Mouse (Mus musculus) activated CD4-positive, CD25-positive, alpha-beta regulatory T cell, adult 4 months (primary cell): ENCODE results near the gene Pwwp2b. TPM values are rescaled to one million over a fixed set of nuclear protein-coding genes. Genes with fewer than 3 reads are reported as not detected.

Experiments used
- ATAC-seq: one replicate; pipeline ENCODE4 v1.8.0; 2017
- polyA plus RNA-seq, 2 experiments: library from polyadenylated mRNA; unstranded; fragments of 100-300 nt; shearing (Covaris generic); gene quantifications; one replicate each; pipeline ENCODE4 v1.2.1; 2017

Gene Pwwp2b
- polyA plus RNA-seq, 2 experiments from 2014 or later = 2.3 to 2.9 TPM

DNA sequence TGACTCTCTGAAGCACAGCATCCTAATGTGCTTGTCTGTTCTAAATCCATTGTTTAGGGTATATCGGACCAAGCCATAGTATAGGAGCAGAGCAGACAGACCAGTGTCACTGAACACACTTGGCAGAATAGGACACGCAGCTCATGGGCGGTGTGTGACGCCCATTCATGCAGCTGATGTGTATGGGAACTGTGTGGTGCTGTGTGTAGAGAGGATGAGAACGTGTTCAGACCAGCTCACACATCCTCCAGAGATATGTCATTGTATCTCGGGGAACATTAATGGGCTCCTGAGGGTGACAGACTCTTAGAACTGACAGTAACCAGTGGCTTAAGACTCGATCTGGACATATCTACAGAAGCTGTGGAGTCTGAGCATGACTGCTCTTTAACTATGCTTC lies 21.9 kb upstream of the Pwwp2b start:
- no peak for ATAC-seq

GRCm38 (mm10) chr7:139228447-139229171 lies 19.7 kb upstream of the Pwwp2b start:
- no peak for ATAC-seq

DNA sequence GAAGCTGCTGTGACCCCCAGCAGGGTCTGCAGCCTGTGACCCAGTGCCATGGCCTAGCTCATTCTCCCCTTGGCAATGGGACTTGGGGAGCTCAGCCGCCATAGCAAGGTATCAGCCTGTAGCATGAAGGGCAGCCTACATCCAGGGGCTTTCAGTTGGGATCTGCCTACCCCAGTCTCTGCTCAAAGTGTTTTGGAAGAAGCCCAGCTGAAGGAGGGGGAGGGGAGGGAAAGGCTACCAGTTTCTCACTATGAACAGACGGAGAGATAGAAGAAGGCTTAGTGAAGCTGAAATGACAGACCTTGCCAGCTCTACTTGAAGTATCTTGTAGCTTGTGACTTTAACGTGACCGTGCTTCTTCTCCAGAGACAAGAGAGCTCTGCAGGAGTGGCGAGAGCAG lies 18.4 kb upstream of the Pwwp2b start:
- no peak for ATAC-seq

GRCm38 (mm10) chr7:139230241-139230640 lies 18.0 kb upstream of the Pwwp2b start:
- ATAC-seq = no peak

DNA sequence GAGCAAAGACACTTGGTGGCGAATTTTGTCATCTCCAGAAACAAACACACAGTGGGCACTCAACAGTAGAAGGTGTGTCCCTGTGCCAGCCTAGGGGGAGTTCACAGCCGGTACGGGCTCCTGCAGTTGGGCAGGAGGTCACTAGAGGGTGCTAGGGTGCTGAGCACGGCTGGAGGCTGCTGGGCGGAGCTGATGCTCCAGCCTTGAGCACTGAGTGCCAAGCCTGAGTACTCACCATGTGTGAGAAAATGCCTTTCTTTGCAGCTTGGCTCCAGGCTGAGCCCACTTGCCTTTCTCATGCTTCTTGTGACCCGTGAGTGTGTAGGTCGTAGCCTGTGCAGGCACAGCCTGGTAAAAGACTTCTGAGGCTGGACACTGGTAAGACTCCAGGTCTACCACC lies 14.6 kb upstream of the Pwwp2b start:
- ATAC-seq = peak; percentile 98

DNA sequence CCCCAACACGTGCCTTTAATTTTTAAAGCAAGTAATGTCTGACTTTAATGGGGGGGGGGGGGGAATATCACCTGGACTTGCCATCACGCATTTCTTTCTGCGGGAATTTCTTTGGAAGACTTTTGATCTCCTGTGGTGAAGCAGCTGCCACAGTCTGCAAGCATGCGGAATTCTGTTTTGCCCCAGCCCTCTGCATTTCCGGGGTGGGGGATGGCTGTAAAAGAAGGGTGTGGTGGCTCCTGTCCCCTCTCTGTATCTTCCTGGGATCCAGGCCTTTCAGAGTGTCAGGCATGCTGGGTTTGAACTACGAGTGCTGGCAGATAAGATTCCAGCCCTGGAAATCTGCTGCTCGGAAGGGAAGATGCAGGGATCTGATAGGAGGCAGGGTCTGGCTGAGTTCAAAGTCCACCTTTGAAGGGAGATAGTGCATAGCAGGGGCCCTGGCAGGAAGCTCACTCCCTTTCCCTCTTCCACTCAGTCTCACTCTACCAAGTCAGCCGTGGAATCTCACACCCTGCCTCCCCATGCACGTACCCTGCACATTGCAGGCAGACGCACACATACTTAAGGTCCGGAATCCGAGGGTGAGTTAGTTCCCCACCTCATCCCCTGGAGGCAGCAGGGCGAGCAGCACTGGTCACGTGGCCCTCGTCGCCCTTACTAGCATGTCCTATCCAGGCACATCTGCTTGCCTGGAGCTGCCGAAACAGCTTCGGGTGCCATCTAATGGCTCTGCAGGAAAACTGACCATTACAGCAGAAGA lies 13.7 kb upstream of the Pwwp2b start:
- no peak for ATAC-seq

DNA sequence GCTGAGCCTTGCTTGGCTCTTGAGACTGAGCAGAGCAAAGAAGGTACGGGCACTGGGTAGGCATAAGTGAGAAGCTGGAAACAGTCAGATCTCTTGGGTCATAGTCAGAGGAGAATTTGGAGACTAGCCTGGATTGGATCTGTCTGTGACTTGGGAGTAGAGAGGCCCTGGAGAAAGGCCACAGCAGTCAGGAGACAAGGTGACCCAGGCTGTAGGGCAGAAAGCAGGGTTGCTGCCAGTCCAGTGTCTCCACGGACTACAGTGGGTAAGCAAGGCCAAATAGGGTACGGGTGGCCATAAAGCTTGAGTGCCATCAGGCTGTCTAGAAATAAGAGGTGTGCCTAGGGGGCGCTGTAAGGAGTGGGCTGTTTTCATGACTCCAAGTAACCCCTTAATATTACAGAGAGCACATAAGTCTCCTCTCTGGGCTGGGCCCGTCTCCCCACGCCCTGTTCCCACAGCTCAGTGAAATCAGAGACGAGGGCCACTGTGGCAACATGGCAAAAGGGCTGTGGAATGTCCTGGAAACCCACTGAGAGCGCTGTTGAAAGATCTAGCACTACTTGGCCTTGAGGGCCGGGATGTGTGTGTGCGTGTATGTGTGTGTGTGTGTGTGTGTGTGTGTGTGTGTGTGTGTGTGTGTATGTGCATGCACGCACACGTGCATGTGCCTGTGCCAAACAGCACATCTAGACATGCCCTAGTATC lies 12.5 kb upstream of the Pwwp2b start:
- no peak for ATAC-seq

DNA sequence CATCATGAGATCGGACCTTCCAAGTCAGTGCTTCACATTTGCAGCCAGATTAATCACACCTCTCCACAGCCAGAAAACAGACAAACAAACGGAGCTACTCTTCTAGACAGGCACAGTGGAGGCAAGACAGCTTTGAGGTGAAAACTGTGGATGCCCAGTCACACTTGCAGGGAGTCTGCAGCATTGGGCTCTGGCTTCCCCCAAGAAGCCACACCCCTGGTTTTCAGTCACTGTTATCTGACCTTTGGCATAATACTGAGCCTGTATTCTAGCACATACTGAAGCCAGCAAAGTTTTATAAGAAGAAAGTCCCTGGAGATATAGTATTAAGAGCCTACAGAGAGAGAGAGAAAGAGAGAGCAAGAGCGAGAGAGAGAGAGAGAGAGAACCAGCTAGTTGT lies 8.8 kb upstream of the Pwwp2b start:
- no peak for ATAC-seq

DNA sequence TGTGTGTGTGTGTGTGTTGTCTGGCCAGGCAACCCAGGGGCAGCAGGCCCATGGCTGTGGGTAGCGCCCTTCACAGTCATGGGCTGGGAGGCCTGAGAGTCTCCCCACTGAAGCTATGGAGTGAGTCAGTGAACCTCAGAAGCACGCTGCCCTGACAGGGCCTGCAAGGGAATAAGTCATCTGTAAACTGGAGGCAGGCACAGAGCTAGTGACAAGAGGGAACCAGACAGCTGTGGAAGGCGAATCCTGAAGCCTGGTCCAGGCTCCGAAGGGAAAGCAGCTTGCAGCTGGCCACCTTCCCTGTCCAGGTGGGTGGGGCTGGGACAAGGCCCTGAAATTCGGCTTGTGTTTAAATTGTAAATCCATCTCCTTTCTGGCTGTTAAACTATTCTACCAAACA lies 2.2 kb upstream of the Pwwp2b start:
- ATAC-seq = no peak

DNA sequence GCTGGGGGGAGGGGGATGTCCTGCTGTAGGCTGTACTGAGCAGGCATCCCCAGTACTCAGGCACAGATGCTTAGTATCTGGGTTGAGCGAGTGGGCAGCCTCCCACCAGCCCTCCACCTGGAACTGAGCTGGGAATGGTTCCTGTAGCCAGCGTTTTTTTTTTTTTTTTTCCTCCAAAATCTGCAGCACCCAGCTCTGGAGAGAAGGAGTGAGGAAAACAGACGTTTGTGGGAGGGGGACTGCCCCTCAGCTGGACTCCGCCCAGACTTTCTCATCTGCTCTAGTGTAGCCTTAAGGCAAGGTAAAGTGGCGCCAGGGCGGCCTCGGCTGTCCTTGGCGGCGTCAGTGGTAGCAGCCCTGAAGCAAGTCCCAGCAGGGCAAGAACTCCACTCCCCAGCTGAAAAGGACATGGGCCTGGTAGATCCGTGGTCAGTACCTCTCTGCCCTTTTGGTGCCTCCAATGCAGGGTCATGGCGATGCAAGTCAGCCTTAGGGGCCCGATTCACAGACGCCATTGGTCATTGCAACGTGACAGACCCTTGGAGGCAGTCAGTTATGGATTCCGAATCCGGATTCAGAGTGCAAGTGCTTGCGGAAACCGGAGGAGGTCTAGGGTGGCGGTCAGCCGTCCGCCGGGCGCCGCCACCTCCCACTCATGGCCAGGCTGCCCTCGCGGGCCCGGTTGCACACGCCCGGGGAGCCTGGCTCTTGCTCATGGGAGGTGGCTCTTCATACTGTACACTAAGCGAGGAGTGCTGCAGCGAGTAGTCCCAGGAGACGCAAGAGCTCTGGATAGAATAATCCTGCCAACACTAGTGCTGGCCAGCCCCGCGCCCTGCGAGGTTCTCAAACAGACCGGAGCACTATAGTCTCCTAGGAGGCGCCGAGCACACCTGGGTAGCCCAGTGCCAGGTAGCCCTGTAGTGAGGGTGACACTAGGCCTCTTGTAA lies 1.1 kb upstream of the Pwwp2b start:
- ATAC-seq = no peak

DNA sequence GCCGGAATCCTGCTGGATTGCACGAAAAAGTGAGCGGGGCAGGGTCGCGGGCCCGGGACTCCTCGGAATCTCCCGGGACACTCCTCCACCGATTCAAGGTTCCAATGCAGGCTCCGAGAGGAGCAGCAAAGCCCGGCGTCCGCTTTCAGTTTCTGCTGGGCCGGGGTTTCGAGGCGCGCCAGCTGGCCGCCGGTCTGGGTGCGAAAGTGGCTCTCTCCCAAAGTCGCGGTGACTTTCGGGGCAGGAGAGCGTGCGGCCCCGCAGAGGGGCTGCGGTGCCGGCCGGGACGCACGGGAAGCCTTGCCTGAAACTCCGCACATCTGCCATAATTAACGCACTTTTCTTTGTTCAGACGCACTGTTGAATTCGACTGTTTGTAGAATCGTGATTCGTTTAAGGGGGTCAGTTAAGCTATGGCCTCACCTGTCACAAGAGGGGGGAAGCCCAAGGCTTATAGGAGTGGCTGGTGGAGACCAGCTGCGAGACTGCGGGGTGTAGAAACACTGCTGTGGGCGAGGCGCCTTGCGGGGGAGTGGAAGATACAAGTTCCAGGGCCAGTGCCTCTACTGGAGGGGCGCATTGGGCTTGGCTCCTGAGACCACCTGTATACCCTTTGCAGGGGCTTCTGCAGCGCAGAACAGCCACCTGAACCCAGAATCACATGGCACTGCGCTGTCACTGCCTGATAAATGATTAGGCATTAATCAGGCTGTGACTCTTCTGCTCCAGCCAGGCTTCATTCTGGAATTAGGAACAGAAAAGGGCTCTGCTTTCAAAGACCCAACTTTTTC lies 528 bp downstream of the Pwwp2b start:
- ATAC-seq = peak; percentile 28

DNA sequence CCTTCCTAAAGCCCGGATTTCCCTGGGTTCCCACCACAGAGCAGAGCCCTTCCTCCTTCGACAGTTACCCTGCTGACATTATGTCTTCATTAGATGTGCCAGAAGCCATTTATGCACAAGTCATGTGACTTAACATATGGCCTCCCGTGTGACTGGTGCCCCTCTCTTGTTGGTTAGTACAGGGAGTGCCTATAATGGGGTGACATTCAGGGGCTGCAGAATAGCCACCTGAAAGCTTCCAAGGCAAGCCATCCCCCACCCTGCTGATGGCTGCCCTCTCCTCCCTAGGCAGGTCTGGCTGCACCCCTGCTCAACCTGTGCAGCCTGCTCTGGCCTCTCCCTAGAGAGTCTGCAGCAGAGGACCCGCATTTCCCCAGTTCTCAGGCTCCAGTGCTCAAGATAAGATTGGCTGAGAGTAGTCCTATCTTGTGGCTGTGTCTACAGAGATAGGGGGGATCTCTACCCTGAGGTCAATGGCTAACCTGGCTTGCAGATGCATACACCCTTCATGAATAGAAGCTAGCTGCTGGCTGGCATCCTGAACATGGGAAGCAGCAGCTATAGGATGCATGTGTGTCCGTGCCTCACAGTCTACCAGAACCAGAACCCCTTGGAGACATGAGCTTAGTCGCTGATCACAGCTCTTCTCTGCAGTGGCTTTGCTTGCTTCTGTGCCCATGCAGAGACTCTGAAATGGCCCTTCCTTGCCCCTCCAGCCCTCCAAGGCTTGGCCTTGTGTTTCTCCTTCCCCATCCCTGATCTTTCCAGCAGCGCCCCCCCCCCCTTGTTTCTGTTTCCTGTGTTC lies 1.3 kb downstream of the Pwwp2b start:
- ATAC-seq = no peak

GRCm38 (mm10) chr7:139251881-139252301 lies 3.6 kb downstream of the Pwwp2b start:
- ATAC-seq = no peak

DNA sequence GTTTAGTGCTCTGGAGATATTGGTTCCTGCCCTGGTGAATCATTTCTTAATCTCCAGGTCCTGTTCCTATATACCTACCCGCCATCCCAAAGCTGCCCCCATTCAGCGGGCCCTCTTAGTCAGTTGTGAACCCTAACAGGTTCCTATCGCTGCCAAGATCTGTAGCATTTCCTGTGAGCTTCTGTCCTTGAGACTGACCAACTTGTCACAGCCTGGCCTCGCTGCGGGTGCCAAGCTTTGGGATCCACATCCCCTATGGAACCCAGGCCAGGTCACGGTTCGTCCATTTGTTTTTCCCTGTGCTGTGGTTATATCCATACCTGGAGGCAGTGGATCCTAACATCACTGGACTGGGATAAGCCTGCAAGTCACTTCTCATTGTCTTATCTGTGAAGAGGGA lies 4.3 kb downstream of the Pwwp2b start:
- no peak for ATAC-seq

- no peak for ATAC-seq
Measured at GRCm38 (mm10) chr7:139252986-139253385, 4.7 kb downstream of the Pwwp2b start.

- no peak for ATAC-seq
Measured at GRCm38 (mm10) chr7:139253462-139253861, 5.2 kb downstream of the Pwwp2b start.

GRCm38 (mm10) chr7:139254626-139255025 lies 6.3 kb downstream of the Pwwp2b start:
- no peak for ATAC-seq

DNA sequence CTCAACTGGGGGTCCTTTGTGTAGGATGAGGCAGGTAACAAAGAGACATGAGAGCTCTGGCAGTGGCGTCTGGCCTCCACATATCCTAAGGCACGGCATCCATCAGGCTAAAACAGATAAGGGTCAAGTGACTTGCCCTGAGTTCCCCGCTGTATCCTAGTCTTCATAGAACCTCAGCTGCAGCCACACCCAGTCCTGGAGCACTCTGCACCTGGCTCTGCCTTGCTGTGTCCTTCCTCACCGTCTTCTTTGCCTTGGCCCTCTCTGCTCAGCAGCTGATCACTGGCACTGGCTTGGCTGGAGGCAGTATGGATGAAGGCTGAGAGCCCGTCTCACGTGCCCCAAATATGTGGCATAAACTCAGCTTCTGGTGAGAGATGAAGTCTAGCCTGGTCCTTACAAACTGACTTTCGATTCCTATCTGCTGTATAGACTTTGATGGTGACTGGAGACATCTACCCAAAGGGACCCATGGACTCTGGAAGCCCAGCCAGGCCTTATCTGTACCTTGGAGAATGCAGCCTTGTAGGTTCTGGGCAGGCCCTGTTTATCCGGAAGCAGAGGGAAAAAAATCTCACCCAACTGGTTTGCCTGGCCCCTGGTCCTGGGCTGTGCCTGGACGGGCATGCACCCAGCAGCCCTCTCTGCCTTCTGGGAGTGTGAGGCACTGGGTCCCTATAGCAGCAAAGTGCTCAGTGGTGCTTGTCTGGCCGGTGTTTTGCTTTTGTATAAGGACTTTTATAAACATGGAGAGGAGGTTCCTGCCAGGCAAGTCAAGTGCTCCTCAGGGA lies 9.7 kb downstream of the Pwwp2b start:
- ATAC-seq = no peak

DNA sequence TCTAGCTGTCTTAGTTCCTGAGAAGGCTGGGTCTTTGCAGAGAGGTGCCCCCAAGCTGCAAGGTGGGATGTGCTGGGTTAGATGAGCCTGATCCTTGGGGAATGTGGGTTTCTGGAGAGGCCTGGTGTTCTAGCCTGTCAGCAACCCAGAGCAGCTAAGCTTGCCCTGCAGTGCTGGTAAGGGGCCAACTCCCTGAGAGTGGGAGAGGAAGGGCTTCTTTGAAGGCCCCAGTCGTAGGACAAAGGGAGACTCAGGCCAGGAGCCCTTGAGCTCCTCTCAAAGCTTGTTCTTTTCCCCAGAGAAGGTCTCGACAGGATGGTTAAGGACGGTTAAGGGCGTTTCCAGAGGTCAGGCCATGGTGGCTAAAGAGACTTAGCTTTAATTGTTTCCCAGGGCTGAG lies 16.1 kb downstream of the Pwwp2b start:
- ATAC-seq = no peak

DNA sequence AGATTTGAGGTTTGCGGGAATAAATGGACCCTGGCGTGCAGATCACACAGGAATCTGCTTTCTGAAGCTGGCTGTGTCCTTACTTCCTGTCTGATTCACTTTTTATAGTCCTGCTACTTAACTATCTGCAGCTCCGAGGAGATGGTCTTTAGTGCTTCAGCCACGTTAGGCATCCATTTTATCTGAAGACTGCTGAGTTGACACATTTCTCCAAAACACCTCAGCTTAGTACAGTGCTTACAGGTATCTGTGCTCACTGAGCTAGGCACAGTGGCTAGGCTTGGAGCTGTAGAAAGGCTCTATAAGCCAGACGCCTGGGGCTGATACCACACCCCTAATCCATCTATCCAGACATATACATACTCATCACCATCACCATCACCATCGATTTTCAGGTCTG lies 17.4 kb downstream of the Pwwp2b start:
- no peak for ATAC-seq
